Mouse (Mus musculus) granulocyte monocyte progenitor cell, adult 5-6 weeks (primary cell): ENCODE data around the gene Ttc38. TPM values are rescaled to one million over a fixed set of nuclear protein-coding genes. Genes with fewer than 3 reads are reported as not detected.

ENCODE experiments used
- ATAC-seq: replicated peaks from 2 replicates; pipeline ENCODE4 v1.8.0; 2016; ENCODE audit warnings: mild to moderate bottlenecking, moderate TSS enrichment, inconsistent platforms; ENCODE audit not compliant: poor library complexity, severe bottlenecking
- total RNA-seq, 2 experiments: library from RNA; stranded (forward) in 1 of 2; stranded (reverse) in 1 of 2; fragments of 200-712, 200-1000 nt in 1 of 2; fragments of >200 nt in 1 of 2; fragmentation: Nextera tagmentation in 1 of 2; gene quantifications; 2 replicates each; pipeline ENCODE4 v1.2.3; 2014 to 2017

The Ttc38 gene
- total RNA-seq (2014; fragmentation: Nextera tagmentation) (2.9 and 9.4 TPM in 2 replicates), total RNA-seq (2017) (3.1 and 5.0 TPM in 2 replicates)

DNA sequence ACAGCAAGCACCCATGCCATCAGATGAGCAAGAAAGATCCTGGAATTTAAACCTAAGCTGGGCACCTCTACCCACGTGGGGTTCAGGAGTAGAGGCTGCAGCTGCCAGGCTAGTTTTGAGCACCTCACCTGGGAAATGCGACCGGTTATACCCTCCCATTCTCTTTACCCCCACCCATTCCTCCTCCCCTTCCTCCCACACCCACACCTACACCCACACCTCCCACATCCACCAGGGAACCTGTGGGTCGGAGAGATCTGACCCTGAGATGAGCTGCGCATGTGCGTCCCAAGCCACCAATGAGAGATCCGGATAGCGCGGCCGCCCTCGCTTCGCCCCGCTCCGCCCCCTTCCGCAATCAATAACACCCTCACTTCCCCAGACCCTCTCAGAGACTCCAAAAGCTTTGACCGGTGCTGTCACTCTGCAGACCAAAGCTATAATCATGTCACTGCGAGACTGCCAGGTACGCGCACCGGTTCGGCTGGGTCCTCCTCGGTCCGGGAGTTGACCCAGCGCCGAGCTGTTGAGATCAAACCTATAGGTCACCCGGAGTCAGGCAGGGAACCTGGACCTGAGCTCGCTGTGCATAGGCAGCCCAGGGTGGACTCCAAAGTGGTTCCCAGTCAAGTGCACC, at the start of gene Ttc38:
Gene Ttc38 (plus strand): TSS at position 353 of the 637 bp plus-strand sequence.
- ATAC-seq = peak; percentile 94

DNA sequence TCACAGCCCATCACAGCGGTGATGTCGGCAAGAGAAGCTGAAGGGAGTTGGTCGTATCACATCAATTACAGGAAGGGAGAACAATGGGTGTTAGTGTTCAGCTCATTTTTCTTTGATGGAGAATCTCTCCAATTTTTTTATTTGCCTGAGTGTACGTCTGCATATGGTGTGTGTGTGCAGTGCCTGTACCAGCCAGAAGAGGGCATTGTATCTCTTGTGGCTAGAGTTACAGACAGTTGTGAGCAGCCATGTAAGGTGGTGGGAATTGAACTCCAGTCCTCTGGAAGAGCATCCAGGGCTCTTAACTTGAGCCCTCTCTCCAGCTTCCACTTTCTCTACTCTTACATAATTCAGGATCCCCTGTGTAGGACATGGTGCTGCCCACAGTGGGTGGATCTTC, 49.0 kb upstream of the Ttc38 start:
- ATAC-seq = no peak

DNA sequence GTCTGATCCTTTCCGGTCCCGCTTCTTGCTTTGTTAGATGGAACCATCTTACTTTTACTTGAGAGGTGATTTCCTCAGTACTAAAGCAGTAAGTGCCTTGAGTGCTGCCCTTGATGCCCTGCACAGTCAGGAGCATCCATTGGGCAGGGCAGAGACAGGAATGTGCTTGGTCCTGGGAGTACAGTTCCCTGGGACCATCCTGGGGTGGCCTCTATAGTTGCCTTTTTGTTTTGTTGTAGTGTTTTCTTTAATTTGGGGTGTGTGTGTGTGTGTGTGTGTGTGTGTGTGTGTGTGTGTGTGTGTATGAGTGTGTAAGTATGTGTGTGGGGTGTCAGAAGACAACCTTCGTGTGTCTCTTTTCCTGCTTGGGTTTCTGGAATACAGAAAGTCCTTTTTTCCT, 47.8 kb upstream of the Ttc38 start:
- ATAC-seq = no peak

DNA sequence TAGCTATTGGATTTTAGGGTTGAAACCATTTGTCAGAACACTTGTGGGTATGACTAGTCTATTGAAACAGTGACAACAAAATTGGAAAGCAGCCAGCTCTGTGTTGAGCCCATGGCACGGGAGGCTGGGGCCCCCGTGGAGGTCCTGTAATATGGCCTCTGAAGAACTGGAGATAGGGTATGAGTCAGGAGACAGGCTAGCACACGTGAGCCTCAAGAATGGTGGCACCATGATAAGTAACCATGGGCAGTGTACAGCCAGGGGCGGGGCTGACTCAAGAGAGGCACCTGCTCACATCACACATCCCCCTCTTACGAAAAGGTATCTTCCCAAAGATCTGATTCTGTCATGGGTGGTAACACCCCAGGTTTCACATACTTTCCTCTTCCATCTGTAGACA, 45.4 kb upstream of the Ttc38 start:
- ATAC-seq = no peak

DNA sequence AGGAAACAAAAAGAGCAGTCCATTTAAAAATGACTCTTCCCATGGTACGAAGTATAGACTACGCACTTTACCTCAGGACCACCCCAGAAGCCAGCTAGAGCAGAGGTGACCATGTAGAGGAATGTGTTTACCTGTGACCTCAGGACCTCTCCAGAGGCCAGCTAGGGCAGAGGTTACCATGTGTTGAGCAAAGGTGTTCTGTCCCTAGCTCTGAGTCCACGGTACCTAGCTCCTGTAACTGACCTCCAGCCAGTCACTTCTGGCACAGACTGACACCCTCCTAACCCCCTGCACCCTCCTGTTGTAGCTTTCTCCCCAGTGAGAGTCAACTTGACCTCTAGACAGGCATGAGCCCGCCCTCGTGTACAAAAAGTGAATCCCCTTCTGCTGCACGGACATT, 44.6 kb upstream of the Ttc38 start:
- no peak for ATAC-seq

DNA sequence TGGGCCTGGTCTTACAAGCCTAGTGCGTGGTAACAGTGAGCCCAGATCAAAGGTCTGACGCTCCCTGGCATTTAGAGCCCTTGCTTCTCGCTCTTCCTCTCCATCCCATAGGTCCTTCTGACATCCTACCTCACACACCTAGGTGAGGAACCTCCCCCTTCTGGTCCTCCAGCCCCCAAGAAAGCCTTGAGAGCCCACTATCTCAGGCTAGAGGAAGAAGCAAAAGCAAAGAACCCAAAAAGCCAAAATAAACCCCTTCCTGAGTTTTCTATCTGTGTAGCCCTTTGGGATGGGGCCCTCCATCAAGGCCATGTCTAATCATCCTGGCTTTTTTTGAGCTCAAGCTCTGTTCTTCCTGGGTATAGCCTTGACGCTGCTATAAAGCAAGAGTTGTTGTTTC, 44.1 kb upstream of the Ttc38 start:
- ATAC-seq = no peak

DNA sequence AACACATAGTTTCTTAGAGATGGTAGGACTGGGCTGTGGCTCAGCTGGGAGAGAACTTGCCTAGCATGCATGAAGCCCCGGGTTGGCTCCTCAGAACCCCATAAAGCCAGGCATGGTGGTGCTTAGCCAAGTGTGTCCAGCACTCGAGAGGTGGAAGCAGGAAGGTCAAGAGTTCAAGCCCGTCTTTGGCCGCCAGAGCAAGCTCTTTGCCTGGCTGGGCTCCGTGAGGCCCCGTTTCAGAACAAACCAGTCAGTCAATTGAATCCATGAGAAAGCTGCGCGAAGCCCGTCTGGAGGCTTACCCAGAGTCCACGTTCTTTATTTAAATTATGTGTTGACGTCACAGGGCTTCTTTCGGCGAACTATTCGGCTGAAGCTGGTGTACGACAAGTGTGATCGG, 43.5 kb upstream of the Ttc38 start:
- ATAC-seq = no peak

DNA sequence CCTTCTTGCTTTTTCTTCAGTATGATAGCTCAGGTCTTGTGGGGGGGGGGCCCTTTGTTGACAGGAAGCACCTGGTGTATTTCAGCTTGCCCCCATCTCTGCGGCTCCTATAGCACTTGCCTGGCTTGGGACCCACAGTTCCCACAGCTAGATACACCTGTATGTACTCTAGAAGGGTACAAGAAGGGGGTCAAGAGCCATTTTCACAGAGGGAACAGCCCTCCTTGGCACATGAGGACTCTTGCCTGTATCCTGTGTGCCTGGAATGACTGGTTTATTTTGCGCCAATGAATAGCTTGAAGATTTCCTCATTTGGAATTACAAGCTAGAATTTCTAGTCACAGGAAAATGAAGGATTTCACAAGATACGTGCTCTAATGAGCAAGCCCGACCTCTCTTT, 40.7 kb upstream of the Ttc38 start:
- no peak for ATAC-seq

DNA sequence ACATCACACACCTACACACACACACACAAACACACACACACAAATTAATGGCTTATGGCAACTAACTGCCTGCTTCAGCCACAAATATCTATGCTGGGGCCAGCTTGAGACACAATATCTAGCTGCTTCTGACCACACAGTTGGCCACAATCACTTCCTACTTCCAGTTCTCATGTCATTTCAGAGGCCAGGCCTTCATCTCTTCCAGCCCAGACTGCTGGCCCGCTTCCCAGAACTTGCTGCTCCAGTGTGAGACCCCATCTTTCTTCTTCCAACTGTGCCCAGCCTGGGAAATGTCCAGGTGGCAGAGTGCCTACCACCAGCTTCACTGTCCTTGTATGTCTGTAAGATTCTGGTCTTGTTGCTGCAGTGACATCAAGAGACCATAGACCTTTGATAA, 39.3 kb upstream of the Ttc38 start:
- ATAC-seq = peak; percentile 30; the same call in 1 of the 2 replicates

DNA sequence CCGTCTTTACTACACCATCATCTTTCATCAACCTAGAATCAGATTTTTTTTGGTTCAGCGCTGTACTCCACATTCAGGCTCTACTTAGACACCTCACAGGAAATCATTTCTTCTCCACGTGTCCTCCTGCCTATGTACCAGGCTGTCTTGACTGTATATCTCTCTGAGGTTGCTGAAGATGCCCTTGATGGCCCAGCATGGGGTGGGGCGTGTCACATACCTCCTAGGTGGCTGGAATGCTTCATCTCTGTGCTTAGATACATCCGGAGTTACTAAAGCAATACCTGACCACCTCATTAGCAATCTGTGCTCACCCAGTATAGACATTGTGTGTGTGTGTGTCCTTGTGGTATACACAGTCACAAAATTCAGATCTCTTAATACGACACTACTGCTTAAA, 36.6 kb upstream of the Ttc38 start:
- ATAC-seq = no peak

DNA sequence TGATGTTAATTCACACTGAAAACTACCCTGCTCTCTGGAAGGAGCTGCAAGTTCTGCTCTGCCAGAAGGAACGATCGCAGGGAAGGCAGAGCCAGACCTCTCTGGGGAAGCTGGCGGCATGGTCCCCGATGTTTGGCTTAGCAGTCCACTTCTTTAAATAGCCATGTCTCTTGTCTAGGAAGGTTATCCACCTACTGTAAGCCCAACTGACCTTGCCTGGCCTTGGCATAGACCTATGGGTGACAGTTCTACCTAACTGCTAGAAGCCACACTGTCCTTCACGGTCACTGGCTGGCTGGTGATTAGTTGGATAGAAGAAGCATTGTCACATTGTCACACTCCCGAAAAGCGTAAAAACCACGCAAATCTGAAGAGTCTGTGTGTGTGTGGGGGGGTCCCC, 33.4 kb upstream of the Ttc38 start:
- no peak for ATAC-seq

DNA sequence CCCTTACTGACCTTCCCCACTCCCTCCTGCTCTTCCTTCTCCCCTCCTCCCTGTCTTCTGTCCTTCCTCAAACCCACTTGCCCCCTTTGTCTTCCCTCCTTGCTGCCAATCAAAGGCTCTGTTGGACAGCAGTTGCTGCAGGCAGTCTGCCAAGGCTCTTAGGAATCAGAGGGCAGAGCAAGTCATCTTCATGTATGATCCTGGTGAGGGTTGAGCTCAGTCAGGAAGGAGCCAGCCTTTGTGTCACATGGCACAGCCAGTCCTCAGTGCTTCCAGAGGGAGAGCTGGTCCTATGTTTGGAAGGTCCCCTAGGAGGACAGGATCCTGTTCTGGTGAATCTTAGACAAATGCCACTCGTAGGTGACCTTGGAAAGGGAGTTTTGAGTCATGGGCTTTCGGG, 29.2 kb upstream of the Ttc38 start:
- ATAC-seq = no peak

DNA sequence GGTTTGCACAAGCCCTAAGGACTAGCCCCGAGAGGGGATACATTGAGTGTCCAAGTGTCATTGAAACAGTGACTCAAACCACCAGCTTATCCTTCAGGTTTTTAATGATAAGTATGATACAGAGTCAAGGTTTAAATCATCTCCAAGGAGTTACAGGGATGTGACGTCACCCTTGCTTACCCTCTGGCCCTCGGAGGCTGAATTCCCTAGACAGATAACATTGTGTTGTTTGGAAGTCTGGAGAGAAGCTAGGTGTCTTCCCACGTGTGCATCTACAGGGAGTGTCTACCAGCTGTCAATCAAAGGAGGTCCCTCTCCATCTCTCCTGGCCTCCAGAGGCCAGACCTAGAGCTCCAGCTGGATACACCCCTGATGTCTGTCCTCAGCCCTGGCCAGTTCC, 25.2 kb upstream of the Ttc38 start:
- no peak for ATAC-seq

DNA sequence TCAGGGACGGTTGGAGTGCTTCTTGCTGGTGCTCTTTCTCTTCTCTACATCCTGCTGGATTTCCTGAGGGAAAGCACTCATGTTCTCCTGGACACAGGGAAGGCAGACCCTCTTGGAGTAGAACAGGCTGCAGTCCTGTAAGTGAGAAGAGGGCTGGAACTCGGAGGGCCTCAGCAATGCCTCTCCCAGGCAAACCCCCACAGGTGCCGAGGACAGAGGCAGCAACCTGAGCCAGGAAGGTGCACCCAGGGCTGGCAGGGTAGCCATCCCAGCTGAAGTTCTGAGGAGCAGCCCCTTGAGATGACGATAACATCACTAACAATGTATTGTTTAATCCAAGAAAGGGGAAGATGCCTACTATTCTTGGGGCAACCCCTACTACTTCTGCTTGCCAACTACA, 24.7 kb upstream of the Ttc38 start:
- no peak for ATAC-seq

DNA sequence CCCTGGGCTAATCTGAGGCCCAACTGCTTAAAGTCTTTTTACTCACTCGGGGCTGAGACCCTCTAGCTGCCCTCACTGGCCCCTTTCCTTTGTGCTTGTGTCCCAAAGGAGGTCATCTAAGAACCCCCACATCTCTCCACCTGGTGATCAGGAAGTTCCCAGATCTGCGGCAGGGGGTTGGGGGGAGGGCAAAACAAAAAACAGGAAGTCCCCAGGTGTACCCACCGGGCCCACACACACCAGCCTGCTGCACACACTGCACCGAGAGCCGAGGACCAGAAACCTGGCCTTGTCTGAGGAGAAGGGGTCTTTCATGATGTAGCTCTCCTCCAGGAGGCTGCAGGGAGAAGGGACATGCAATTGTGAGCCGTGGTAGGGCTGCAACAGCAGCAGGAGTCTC, 24.1 kb upstream of the Ttc38 start:
- no peak for ATAC-seq

DNA sequence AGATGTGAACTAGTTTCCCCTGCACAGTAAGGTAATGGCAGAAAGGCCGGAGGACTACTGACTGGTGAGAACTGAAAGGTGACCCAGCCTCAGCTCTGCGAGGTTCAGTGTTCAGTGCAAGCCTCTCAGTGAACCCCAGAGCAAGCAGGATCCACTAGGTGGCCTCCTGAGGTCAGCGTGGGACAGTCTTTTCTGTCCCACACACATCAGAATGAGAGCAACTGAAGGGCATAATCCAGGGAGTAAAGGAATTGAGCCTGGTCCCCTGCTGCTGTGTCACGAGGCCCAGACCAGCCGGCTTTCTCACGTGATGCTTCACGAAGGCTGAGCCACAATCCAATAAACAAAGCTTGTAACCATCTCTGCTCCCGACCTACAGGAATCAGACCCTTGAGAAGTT, 23.7 kb upstream of the Ttc38 start:
- ATAC-seq = no peak

DNA sequence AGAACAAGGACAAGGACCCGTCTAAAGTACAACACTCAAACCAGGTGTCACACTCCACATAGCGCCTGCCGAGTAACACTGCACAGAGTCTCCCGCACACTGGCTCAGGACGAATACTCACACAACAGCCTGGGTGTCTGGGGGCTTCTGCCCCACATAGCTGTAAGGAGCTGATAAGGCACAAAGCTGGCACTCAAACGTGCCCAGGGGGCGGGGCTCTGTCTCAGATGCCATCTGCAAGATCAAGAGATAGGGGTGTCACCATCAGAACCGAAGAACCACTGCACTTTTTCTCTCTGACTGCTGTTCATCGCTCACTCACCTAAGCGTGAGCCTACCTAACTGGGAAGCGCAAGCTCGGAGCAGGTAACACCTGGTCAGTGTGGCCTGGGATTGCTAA, 23.0 kb upstream of the Ttc38 start:
- ATAC-seq = no peak

DNA sequence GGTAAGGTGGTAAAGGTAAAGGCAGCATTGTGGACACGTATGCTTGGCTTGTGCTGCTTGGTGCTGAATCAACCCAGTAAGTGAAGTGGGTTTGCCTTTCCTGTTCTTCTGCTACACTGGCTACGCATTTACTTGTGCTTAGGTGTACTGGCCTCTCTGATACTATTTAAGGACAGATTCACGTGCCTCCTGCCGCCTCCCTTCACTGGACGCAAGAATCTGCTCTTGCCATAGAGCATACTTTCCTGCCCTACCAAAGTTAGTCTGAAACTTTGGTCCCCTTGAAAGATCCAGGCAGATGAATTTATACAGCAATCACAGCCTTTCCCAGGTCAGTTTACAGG, 21.7 kb upstream of the Ttc38 start:
- ATAC-seq = no peak

DNA sequence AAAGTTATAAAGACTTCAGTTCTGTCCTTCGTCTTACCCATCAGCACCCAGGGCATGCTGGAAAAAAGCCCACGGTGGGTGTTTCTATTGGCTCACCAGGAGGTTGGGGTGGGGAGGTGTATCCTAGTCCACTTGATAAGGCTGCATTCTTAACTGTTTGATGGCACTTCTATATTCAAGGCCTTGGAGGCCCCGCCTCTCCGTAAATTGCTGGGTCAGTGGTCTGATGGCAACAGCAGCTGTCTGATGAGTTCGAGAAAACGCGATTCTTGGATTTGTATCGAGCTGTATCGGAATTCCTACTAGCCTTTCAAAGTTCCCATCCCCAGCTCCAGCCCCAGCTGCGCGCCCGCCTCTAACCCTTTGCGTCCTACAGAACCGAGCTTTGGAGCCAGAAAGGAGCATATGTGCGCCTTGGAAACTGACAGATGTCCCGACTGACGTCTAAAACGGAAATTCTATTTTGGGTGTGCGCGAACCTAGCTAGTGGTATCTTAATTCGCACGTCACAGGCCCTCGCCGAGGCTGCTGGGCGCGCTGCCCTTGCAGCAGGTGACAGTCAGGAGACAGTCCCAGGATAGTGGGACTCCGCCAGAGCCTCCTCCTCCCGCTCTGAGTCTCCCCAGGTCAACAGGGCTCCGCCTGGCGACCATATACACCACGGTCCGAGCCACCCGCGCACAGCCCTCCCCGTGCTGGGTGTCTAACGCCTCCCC, 21.1 kb upstream of the Ttc38 start:
- ATAC-seq = no peak; the same call in 1 of the 2 replicates

DNA sequence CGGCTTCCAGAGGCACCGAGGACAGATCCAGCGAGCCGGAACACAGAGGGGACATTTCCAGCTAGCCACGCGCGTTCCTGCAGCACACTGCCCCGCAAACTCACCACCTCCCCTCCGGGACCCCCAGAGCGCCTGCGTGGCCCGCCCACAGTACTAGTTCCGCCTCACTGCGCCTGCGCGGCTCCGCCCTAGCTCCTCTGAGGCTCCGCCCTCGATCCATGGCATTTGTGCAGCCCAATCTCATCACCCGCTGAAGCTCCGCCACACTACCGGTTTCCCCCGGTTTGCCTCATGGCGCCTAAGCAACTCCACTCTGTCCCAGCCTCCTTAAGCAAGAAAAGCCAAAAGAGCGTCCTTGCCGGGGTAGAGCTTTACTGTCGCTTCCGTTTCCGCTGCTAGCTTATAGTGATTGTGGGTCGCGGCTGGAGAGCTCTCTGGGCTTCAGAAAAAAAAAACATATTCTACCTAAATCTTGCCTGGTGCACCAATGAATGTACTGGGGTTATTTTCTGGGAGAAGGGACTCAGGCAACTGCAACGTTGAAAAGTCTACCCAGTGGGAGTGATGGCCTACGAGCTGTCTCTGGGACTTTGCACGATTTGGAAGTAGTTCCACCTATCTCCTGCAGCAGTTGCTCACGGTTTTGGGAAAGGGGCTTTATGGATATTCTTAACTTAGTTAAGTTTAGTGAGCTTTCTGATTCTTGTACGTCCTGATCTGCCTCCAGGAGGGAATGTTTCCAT, 20.4 kb upstream of the Ttc38 start, which contains the start of gene Cdpf1:
Gene Cdpf1 (minus strand): TSS at position 163 of the 743 bp plus-strand sequence.
- peak; percentile 89 for ATAC-seq

DNA sequence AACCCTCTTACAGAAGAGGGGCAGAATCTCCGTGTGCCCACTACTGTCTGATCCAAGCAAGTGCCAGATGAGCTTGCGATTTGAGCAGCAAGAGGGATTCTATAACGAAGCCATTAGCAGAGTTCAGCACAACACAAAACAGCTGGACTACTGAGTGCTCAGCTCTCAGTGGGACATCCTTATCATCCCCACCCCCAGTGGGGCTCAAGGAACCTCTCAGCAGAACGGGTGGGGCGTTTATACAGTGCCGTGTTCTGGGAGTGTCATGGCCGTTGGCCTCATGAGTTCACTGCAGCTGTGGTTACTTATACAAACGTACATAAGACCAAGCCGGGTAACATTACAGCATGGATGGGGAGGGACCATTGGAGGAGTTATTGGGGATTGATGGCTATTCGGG, 18.7 kb upstream of the Ttc38 start:
- no peak for ATAC-seq
